Mouse (Mus musculus): Measurements from ENCODE around the gene Slco2a1.
A peak's percentile ranks its signal among the peaks of the same experiment; 100 is the strongest.

The Slco2a1 gene

GRCm38 (mm10) chr9:103083405-103083804 lies 94.9 kb downstream of the Slco2a1 start:
- no peak for DNase-seq (ENCODE audit: low read depth, low spot score)

GRCm38 (mm10) chr9:103086736-103087135 lies 98.2 kb downstream of the Slco2a1 start:
- DNase-seq (ENCODE audit: low read depth, low spot score): no peak

- DNase-seq (ENCODE audit: low read depth, low spot score): no peak
Measured at GRCm38 (mm10) chr9:103087301-103087700, 98.8 kb downstream of the Slco2a1 start.

GRCm38 (mm10) chr9:103088661-103089060 lies 100.1 kb downstream of the Slco2a1 start:
- DNase-seq (ENCODE audit: low read depth, low spot score): no peak

GRCm38 (mm10) chr9:103090116-103090875 lies 101.8 kb downstream of the Slco2a1 start:
- no peak for DNase-seq (ENCODE audit: low read depth, low spot score)

GRCm38 (mm10) chr9:103091039-103091883 lies 102.7 kb downstream of the Slco2a1 start:
- DNase-seq (ENCODE audit: low read depth, low spot score): no peak

- DNase-seq (ENCODE audit: low read depth, low spot score): peak; percentile 57
Measured at GRCm38 (mm10) chr9:103092248-103092647, 103.7 kb downstream of the Slco2a1 start.

GRCm38 (mm10) chr9:103093681-103094080 lies 105.2 kb downstream of the Slco2a1 start:
- DNase-seq (ENCODE audit: low read depth, low spot score): no peak

- peak; percentile 71 for DNase-seq (ENCODE audit: low read depth, low spot score)
Measured at GRCm38 (mm10) chr9:103108341-103108798, 119.9 kb downstream of the Slco2a1 start.

GRCm38 (mm10) chr9:103108943-103109670 lies 120.6 kb downstream of the Slco2a1 start:
- DNase-seq (ENCODE audit: low read depth, low spot score): peak; percentile 47

GRCm38 (mm10) chr9:103109911-103110310 lies 121.4 kb downstream of the Slco2a1 start:
- no peak for DNase-seq (ENCODE audit: low read depth, low spot score)

GRCm38 (mm10) chr9:103110727-103111501 lies 122.4 kb downstream of the Slco2a1 start:
- DNase-seq (ENCODE audit: low read depth, low spot score): no peak

GRCm38 (mm10) chr9:103111621-103112470 lies 123.3 kb downstream of the Slco2a1 start, which contains the start of gene Rab6b:
Gene Rab6b, plus strand, starts transcription at chr9:103111787.
- DNase-seq (ENCODE audit: low read depth, low spot score): peak; percentile 32

- DNase-seq (ENCODE audit: low read depth, low spot score): no peak
Measured at GRCm38 (mm10) chr9:103112471-103113271, 124.2 kb downstream of the Slco2a1 start.

- DNase-seq (ENCODE audit: low read depth, low spot score): no peak
Measured at GRCm38 (mm10) chr9:103113351-103113750, 124.8 kb downstream of the Slco2a1 start.

GRCm38 (mm10) chr9:103114326-103114725 lies 125.8 kb downstream of the Slco2a1 start:
- DNase-seq (ENCODE audit: low read depth, low spot score): no peak

- no peak for DNase-seq (ENCODE audit: low read depth, low spot score)
Measured at GRCm38 (mm10) chr9:103114901-103115300, 126.4 kb downstream of the Slco2a1 start.

GRCm38 (mm10) chr9:103116941-103117340 lies 128.4 kb downstream of the Slco2a1 start:
- DNase-seq (ENCODE audit: low read depth, low spot score): no peak

GRCm38 (mm10) chr9:103117495-103117894 lies 129.0 kb downstream of the Slco2a1 start:
- no peak for DNase-seq (ENCODE audit: low read depth, low spot score)

All from skeletal muscle tissue, adult 2 months (tissue).